Mouse (Mus musculus): Measurements from ENCODE around the gene Slc7a1. TPM values are rescaled to one million over a fixed set of nuclear protein-coding genes. Genes with fewer than 3 reads are reported as not detected.

Slc7a1 gene
- total RNA-seq, 1 experiment from 2014 or later = 18.3 TPM

GRCm38 (mm10) chr5:148302968-148303367 is 96.7 kb downstream of the Slc7a1 start:
- ATAC-seq (replicated peaks in 1 of 2; ENCODE audit: insufficient read depth in 1 of 2, low FRiP score in 2 of 2, low TSS enrichment in 1 of 2, low read depth in 1 of 2, poor library complexity in 2 of 2, severe bottlenecking in 2 of 2) = no peak

- ATAC-seq (replicated peaks in 1 of 2; ENCODE audit: insufficient read depth in 1 of 2, low FRiP score in 2 of 2, low TSS enrichment in 1 of 2, low read depth in 1 of 2, poor library complexity in 2 of 2, severe bottlenecking in 2 of 2) = no peak
Measured at GRCm38 (mm10) chr5:148293346-148293745, 106.4 kb downstream of the Slc7a1 start.

- ATAC-seq (replicated peaks in 1 of 2; ENCODE audit: insufficient read depth in 1 of 2, low FRiP score in 2 of 2, low TSS enrichment in 1 of 2, low read depth in 1 of 2, poor library complexity in 2 of 2, severe bottlenecking in 2 of 2) = no peak
Measured at GRCm38 (mm10) chr5:148292862-148293261, 106.8 kb downstream of the Slc7a1 start.

GRCm38 (mm10) chr5:148289951-148290350 is 109.8 kb downstream of the Slc7a1 start:
- no peak for ATAC-seq (replicated peaks in 1 of 2; ENCODE audit: insufficient read depth in 1 of 2, low FRiP score in 2 of 2, low TSS enrichment in 1 of 2, low read depth in 1 of 2, poor library complexity in 2 of 2, severe bottlenecking in 2 of 2)

GRCm38 (mm10) chr5:148288804-148289203 is 110.9 kb downstream of the Slc7a1 start:
- ATAC-seq (replicated peaks in 1 of 2; ENCODE audit: insufficient read depth in 1 of 2, low FRiP score in 2 of 2, low TSS enrichment in 1 of 2, low read depth in 1 of 2, poor library complexity in 2 of 2, severe bottlenecking in 2 of 2) = no peak

- no peak for ATAC-seq (replicated peaks in 1 of 2; ENCODE audit: insufficient read depth in 1 of 2, low FRiP score in 2 of 2, low TSS enrichment in 1 of 2, low read depth in 1 of 2, poor library complexity in 2 of 2, severe bottlenecking in 2 of 2)
Measured at GRCm38 (mm10) chr5:148287529-148287928, 112.2 kb downstream of the Slc7a1 start.

- no peak for ATAC-seq (replicated peaks in 1 of 2; ENCODE audit: insufficient read depth in 1 of 2, low FRiP score in 2 of 2, low TSS enrichment in 1 of 2, low read depth in 1 of 2, poor library complexity in 2 of 2, severe bottlenecking in 2 of 2)
Measured at GRCm38 (mm10) chr5:148283584-148283983, 116.1 kb downstream of the Slc7a1 start.

- no peak for ATAC-seq (replicated peaks in 1 of 2; ENCODE audit: insufficient read depth in 1 of 2, low FRiP score in 2 of 2, low TSS enrichment in 1 of 2, low read depth in 1 of 2, poor library complexity in 2 of 2, severe bottlenecking in 2 of 2)
Measured at GRCm38 (mm10) chr5:148283177-148283576, 116.5 kb downstream of the Slc7a1 start.

GRCm38 (mm10) chr5:148282631-148283030 is 117.1 kb downstream of the Slc7a1 start:
- ATAC-seq (replicated peaks in 1 of 2; ENCODE audit: insufficient read depth in 1 of 2, low FRiP score in 2 of 2, low TSS enrichment in 1 of 2, low read depth in 1 of 2, poor library complexity in 2 of 2, severe bottlenecking in 2 of 2) = no peak

GRCm38 (mm10) chr5:148282093-148282492 is 117.6 kb downstream of the Slc7a1 start:
- ATAC-seq (replicated peaks in 1 of 2; ENCODE audit: insufficient read depth in 1 of 2, low FRiP score in 2 of 2, low TSS enrichment in 1 of 2, low read depth in 1 of 2, poor library complexity in 2 of 2, severe bottlenecking in 2 of 2) = no peak

GRCm38 (mm10) chr5:148280321-148280720 is 119.4 kb downstream of the Slc7a1 start:
- no peak for ATAC-seq (replicated peaks in 1 of 2; ENCODE audit: insufficient read depth in 1 of 2, low FRiP score in 2 of 2, low TSS enrichment in 1 of 2, low read depth in 1 of 2, poor library complexity in 2 of 2, severe bottlenecking in 2 of 2)

GRCm38 (mm10) chr5:148278233-148278632 is 121.5 kb downstream of the Slc7a1 start:
- no peak for ATAC-seq (replicated peaks in 1 of 2; ENCODE audit: insufficient read depth in 1 of 2, low FRiP score in 2 of 2, low TSS enrichment in 1 of 2, low read depth in 1 of 2, poor library complexity in 2 of 2, severe bottlenecking in 2 of 2)

Other genes starting within 250 kb of the Slc7a1 start
- 40.5 and 45.2 TPM in 2 replicates for gene Ubl3, start 152.9 kb upstream of the Slc7a1 start, total RNA-seq (2017)